Mouse (Mus musculus) CH12.LX (cell line): ENCODE measurements around the gene Skap1.

Experiments
- ELF1 ChIP-seq: IDR thresholded peaks from 2 replicates; pipeline ENCODE4 v1.6.1; 2014; ENCODE audit warnings: low read depth, mild to moderate bottlenecking, inconsistent platforms, low read length, improper control_type of control experiment
- HCFC1 ChIP-seq: IDR thresholded peaks from 2 replicates; pipeline ENCODE4 v1.6.1; 2012; ENCODE audit warnings: low read depth, mild to moderate bottlenecking, inconsistent platforms, low read length, improper control_type of control experiment
- KAT2A ChIP-seq: IDR thresholded peaks from 2 replicates; pipeline ENCODE4 v1.6.1; 2012; ENCODE audit warnings: low read length, improper control_type of control experiment, inconsistent platforms; ENCODE audit not compliant: insufficient replicate concordance
- MAFK ChIP-seq: IDR thresholded peaks from 2 replicates; pipeline ENCODE4 v1.6.1; 2011; ENCODE audit warnings: low read length, improper control_type of control experiment; ENCODE audit not compliant: insufficient replicate concordance

- TF ChIP-seq HCFC1: peak; percentile 90
- TF ChIP-seq ELF1: peak; percentile 98
- peak; percentile 89; the same call in 1 of the 2 replicates for TF ChIP-seq KAT2A
- TF ChIP-seq MAFK: no peak
These were observed 312.9 kb downstream of the Skap1 start, which contains the start of gene Snx11 for GRCm38 (mm10) chr11:96776968-96777962.
